Mouse (Mus musculus): ENCODE measurements at regions not wholly inside any gene's neighbourhood (a gene's known extent, or its start where the extent isn't known, plus 50 kb on each side); places are given as distances from the start of the nearest gene placed in this dataset.

- Histone ChIP-seq H3K9me3 (no peaks in the 10 kb centered on the region), H3K27me3 (no peaks in the 10 kb centered on the region), H3K36me3 (no peaks in the 10 kb centered on the region), H3K4me2 (no peak overlapping the region), H3K4me1 (peaks cover 47% of the 10 kb centered on the region), H3K4me3 (no peak overlapping the region), H3K27ac (no peak overlapping the region), H3K9ac (no peak overlapping the region)
- WGBS = 81% methylated on average over 4 of the region's 4 CpGs
- no peak for ATAC-seq (ENCODE audit: insufficient number of reproducible peaks, insufficient read depth, low FRiP score, low TSS enrichment, low read depth)
These were observed 131.1 kb downstream of the Rybp start for GRCm38 (mm10) chr6:100156163-100156562.

GRCm38 (mm10) chr6:100155676-100156075 lies 131.6 kb downstream of the Rybp start:
- no peak overlapping the region for H3K4me3 ChIP-seq
- H3K36me3 ChIP-seq = no peaks in the 10 kb centered on the region
- no peaks in the 10 kb centered on the region for H3K9me3 ChIP-seq
- 60% methylated on average over 20 of the region's 20 CpGs for WGBS
- H3K4me1 ChIP-seq = peaks cover 47% of the 10 kb centered on the region
- no peak for ATAC-seq (ENCODE audit: insufficient number of reproducible peaks, insufficient read depth, low FRiP score, low TSS enrichment, low read depth)
- no peak overlapping the region for H3K9ac ChIP-seq
- no peak overlapping the region for H3K4me2 ChIP-seq
- H3K27me3 ChIP-seq = no peaks in the 10 kb centered on the region
- H3K27ac ChIP-seq = 0 out of 2 replicates have a peak overlapping the region, but pooled peaks have one; percentile 11

- Histone ChIP-seq H3K4me2 (no peak overlapping the region), H3K27me3 (no peaks in the 10 kb centered on the region), H3K27ac (no peak overlapping the region), H3K9me3 (no peaks in the 10 kb centered on the region), H3K4me1 (peaks cover 21% of the 10 kb centered on the region), H3K9ac (no peak overlapping the region), H3K36me3 (no peaks in the 10 kb centered on the region), H3K4me3 (no peak overlapping the region)
- ATAC-seq (ENCODE audit: insufficient number of reproducible peaks, insufficient read depth, low FRiP score, low TSS enrichment, low read depth) = no peak
- 83% methylated on average over 1 of the region's 1 CpGs for WGBS
These were observed 135.8 kb downstream of the Rybp start for GRCm38 (mm10) chr6:100151447-100151846.

GRCm38 (mm10) chr6:100150703-100151208 lies 136.5 kb downstream of the Rybp start:
- H3K9me3 ChIP-seq = no peaks in the 10 kb centered on the region
- H3K9ac ChIP-seq = no peak overlapping the region
- H3K27me3 ChIP-seq = no peaks in the 10 kb centered on the region
- no peaks in the 10 kb centered on the region for H3K36me3 ChIP-seq
- ATAC-seq (ENCODE audit: insufficient number of reproducible peaks, insufficient read depth, low FRiP score, low TSS enrichment, low read depth) = no peak
- H3K4me3 ChIP-seq = no peak overlapping the region
- no peak overlapping the region for H3K4me2 ChIP-seq
- H3K27ac ChIP-seq = no peak overlapping the region
- H3K4me1 ChIP-seq = peaks cover 22% of the 10 kb centered on the region
- 64% methylated on average over 6 of the region's 6 CpGs for WGBS

GRCm38 (mm10) chr6:100149458-100149852 lies 137.8 kb downstream of the Rybp start:
- no peaks in the 10 kb centered on the region; the same call in 1 of the 2 replicates for H3K27me3 ChIP-seq
- no peaks in the 10 kb centered on the region for H3K9me3 ChIP-seq
- H3K36me3 ChIP-seq = no peaks in the 10 kb centered on the region
- no peak overlapping the region for H3K27ac ChIP-seq
- H3K4me3 ChIP-seq = no peak overlapping the region
- no peak overlapping the region for H3K9ac ChIP-seq
- no peak for ATAC-seq (ENCODE audit: insufficient number of reproducible peaks, insufficient read depth, low FRiP score, low TSS enrichment, low read depth)
- peaks cover 18% of the 10 kb centered on the region for H3K4me1 ChIP-seq
- H3K4me2 ChIP-seq = no peak overlapping the region
- 74% methylated on average over 5 of the region's 5 CpGs for WGBS

- H3K27ac ChIP-seq = no peak overlapping the region
- ATAC-seq (ENCODE audit: insufficient number of reproducible peaks, insufficient read depth, low FRiP score, low TSS enrichment, low read depth) = no peak
- H3K27me3 ChIP-seq = peaks cover 1% of the 10 kb centered on the region; the same call in 1 of the 2 replicates
- H3K9ac ChIP-seq = no peak overlapping the region
- no peaks in the 10 kb centered on the region for H3K36me3 ChIP-seq
- H3K4me3 ChIP-seq = no peak overlapping the region
- H3K4me1 ChIP-seq = peaks cover 24% of the 10 kb centered on the region
- no peaks in the 10 kb centered on the region for H3K9me3 ChIP-seq
- 74% methylated on average over 4 of the region's 4 CpGs for WGBS
- H3K4me2 ChIP-seq = no peak overlapping the region
These were observed 138.4 kb downstream of the Rybp start for GRCm38 (mm10) chr6:100148751-100149457.

GRCm38 (mm10) chr6:100146360-100146935 lies 140.8 kb downstream of the Rybp start:
- H3K4me2 ChIP-seq = no peak overlapping the region
- H3K4me1 ChIP-seq = peaks cover 31% of the 10 kb centered on the region
- peaks cover 4% of the 10 kb centered on the region; the same call in 1 of the 2 replicates for H3K27me3 ChIP-seq
- H3K9me3 ChIP-seq = no peaks in the 10 kb centered on the region
- peak overlapping the region; percentile 8; the same call in 1 of the 2 replicates for H3K27ac ChIP-seq
- H3K4me3 ChIP-seq = no peak overlapping the region
- H3K9ac ChIP-seq = no peak overlapping the region
- H3K36me3 ChIP-seq = no peaks in the 10 kb centered on the region
- 29% methylated on average over 5 of the region's 5 CpGs for WGBS
- ATAC-seq (ENCODE audit: insufficient number of reproducible peaks, insufficient read depth, low FRiP score, low TSS enrichment, low read depth) = no peak

GRCm38 (mm10) chr6:100145869-100146268 lies 141.4 kb downstream of the Rybp start:
- Histone ChIP-seq H3K4me2 (no peak overlapping the region), H3K4me3 (no peak overlapping the region)
- 71% methylated on average over 2 of the region's 2 CpGs for WGBS

GRCm38 (mm10) chr6:100144544-100145287 lies 142.6 kb downstream of the Rybp start:
- no peak overlapping the region for H3K27ac ChIP-seq
- H3K4me1 ChIP-seq = peaks cover 43% of the 10 kb centered on the region
- ATAC-seq (ENCODE audit: insufficient number of reproducible peaks, insufficient read depth, low FRiP score, low TSS enrichment, low read depth) = no peak
- H3K9ac ChIP-seq = no peak overlapping the region
- H3K4me3 ChIP-seq = no peak overlapping the region
- no peak overlapping the region for H3K4me2 ChIP-seq
- WGBS = 64% methylated on average over 4 of the region's 4 CpGs
- H3K27me3 ChIP-seq = peaks cover 4% of the 10 kb centered on the region; the same call in 1 of the 2 replicates
- no peaks in the 10 kb centered on the region for H3K36me3 ChIP-seq
- no peaks in the 10 kb centered on the region for H3K9me3 ChIP-seq

More at GRCm38 (mm10) chr6:100145869-100146268, 141.4 kb downstream of the Rybp start:
- Histone ChIP-seq H3K9ac (no peak overlapping the region), H3K27ac (0 out of 2 replicates have a peak overlapping the region, but pooled peaks have one; percentile 8), H3K4me1 (peaks cover 31% of the 10 kb centered on the region), H3K27me3 (peaks cover 4% of the 10 kb centered on the region; the same call in 1 of the 2 replicates), H3K36me3 (no peaks in the 10 kb centered on the region), H3K9me3 (no peaks in the 10 kb centered on the region)
- ATAC-seq (ENCODE audit: insufficient number of reproducible peaks, insufficient read depth, low FRiP score, low TSS enrichment, low read depth) = no peak

GRCm38 (mm10) chr6:100143586-100144301 lies 143.5 kb downstream of the Rybp start:
- H3K4me1 ChIP-seq = peaks cover 46% of the 10 kb centered on the region
- no peaks in the 10 kb centered on the region for H3K9me3 ChIP-seq
- 7% methylated on average over 16 of the region's 16 CpGs for WGBS
- peak overlapping the region; percentile 23 for H3K4me3 ChIP-seq
- peak overlapping the region; percentile 69; the same call in 1 of the 2 replicates for H3K27ac ChIP-seq
- H3K4me2 ChIP-seq = peak overlapping the region; percentile 54
- H3K36me3 ChIP-seq = no peaks in the 10 kb centered on the region
- peaks cover 4% of the 10 kb centered on the region; the same call in 1 of the 2 replicates for H3K27me3 ChIP-seq
- H3K9ac ChIP-seq = peak overlapping the region; percentile 46; the same call in 1 of the 2 replicates
- no peak for ATAC-seq (ENCODE audit: insufficient number of reproducible peaks, insufficient read depth, low FRiP score, low TSS enrichment, low read depth)

- ATAC-seq (ENCODE audit: insufficient number of reproducible peaks, insufficient read depth, low FRiP score, low TSS enrichment, low read depth) = no peak
- Histone ChIP-seq H3K36me3 (no peaks in the 10 kb centered on the region), H3K4me2 (no peak overlapping the region), H3K9me3 (no peaks in the 10 kb centered on the region), H3K27ac (no peak overlapping the region), H3K9ac (no peak overlapping the region), H3K27me3 (peaks cover 4% of the 10 kb centered on the region; the same call in 1 of the 2 replicates), H3K4me3 (no peak overlapping the region), H3K4me1 (peaks cover 40% of the 10 kb centered on the region)
- WGBS = 80% methylated on average over 5 of the region's 5 CpGs
These were observed 146.1 kb downstream of the Rybp start for GRCm38 (mm10) chr6:100141225-100141624.
